Mouse (Mus musculus): Measurements from ENCODE around the gene Ufsp1. TPM values are rescaled to one million over a fixed set of nuclear protein-coding genes. Genes with fewer than 3 reads are reported as not detected.
A peak's percentile ranks its signal among the peaks of the same experiment; 100 is the strongest.

The Ufsp1 gene
- polyA plus RNA-seq, 1 experiment from 2014 or later, result 1.6 TPM

- no peak overlapping the region for H3K27ac ChIP-seq
- WGBS (ENCODE audit: missing documents), result 79% methylated on average over 9 of the region's 13 CpGs
- H3K4me3 ChIP-seq (ENCODE audit: inconsistent target), result no peak overlapping the region
- H3K36me3 ChIP-seq (ENCODE audit: inconsistent target), result no peaks in the 10 kb centered on the region
- H3K79me2 ChIP-seq (ENCODE audit: inconsistent target), result no peaks in the 10 kb centered on the region
Observed at GRCm38 (mm10) chr5:137289591-137290365, 4.7 kb upstream of the Ufsp1 start.

GRCm38 (mm10) chr5:137290677-137291076 is 3.8 kb upstream of the Ufsp1 start:
- no peak overlapping the region for H3K4me3 ChIP-seq (ENCODE audit: inconsistent target)
- H3K27ac ChIP-seq, result no peak overlapping the region
- WGBS (ENCODE audit: missing documents), result 22% methylated on average over 14 of the region's 15 CpGs
- H3K79me2 ChIP-seq (ENCODE audit: inconsistent target), result no peaks in the 10 kb centered on the region
- H3K36me3 ChIP-seq (ENCODE audit: inconsistent target), result peaks cover 4% of the 10 kb centered on the region; the same call in 1 of the 2 replicates

DNA sequence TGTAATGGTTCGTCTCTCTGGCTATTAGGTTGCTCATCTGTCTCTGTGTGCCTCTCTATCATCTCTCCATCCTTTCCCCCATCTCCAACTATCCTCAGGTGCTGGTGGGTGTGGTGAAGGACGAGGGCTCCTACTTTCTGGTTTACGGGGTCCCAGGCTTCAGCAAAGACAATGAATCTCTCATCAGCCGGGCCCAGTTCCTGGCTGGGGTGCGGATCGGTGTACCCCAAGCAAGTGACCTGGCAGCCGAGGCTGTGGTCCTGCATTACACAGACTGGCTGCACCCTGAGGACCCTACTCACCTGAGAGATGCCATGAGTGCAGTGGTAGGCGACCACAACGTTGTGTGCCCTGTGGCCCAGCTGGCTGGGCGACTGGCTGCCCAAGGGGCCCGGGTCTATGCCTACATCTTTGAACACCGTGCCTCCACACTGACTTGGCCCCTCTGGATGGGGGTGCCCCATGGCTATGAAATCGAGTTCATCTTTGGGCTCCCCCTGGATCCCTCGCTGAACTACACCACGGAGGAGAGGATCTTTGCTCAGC is 3.0 kb upstream of the Ufsp1 start:
- H3K4me3 ChIP-seq (ENCODE audit: inconsistent target), result no peak overlapping the region
- no peaks in the 10 kb centered on the region for H3K79me2 ChIP-seq (ENCODE audit: inconsistent target)
- 82% methylated on average over 12 of the region's 15 CpGs for WGBS (ENCODE audit: missing documents)
- no peak overlapping the region for H3K27ac ChIP-seq
- peaks cover 12% of the 10 kb centered on the region for H3K36me3 ChIP-seq (ENCODE audit: inconsistent target)

- 2% methylated on average over 15 of the region's 15 CpGs for WGBS (ENCODE audit: missing documents)
- Histone ChIP-seq H3K36me3 (ENCODE audit: inconsistent target) (peaks cover 30% of the 10 kb centered on the region), H3K79me2 (ENCODE audit: inconsistent target) (no peaks in the 10 kb centered on the region), H3K27ac (peak overlapping the region; percentile 82), H3K4me3 (ENCODE audit: inconsistent target) (peak overlapping the region; percentile 58)
Observed at GRCm38 (mm10) chr5:137293282-137293681, 1.1 kb upstream of the Ufsp1 start.

DNA sequence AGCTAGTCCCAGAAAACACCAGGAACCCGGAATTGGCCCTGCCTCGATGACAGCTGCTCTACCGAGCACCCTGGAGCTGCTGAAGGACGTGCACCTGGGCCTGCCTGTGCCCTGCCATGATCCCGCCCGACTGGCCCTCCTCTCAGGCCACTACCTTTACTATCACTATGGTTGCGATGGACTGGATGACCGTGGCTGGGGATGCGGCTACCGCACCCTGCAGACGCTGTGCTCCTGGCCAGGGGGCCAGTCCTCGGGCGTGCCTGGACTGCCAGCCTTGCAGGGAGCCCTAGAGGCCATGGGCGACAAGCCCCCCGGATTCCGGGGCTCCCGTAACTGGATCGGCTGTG is 290 bp downstream of the Ufsp1 start:
- peaks cover 44% of the 10 kb centered on the region for H3K36me3 ChIP-seq (ENCODE audit: inconsistent target)
- H3K79me2 ChIP-seq (ENCODE audit: inconsistent target), result no peaks in the 10 kb centered on the region
- WGBS (ENCODE audit: missing documents), result 19% methylated on average over 18 of the region's 18 CpGs
- peak overlapping the region; percentile 58 for H3K4me3 ChIP-seq (ENCODE audit: inconsistent target)
- peak overlapping the region; percentile 29; the same call in 1 of the 2 replicates for H3K27ac ChIP-seq

DNA sequence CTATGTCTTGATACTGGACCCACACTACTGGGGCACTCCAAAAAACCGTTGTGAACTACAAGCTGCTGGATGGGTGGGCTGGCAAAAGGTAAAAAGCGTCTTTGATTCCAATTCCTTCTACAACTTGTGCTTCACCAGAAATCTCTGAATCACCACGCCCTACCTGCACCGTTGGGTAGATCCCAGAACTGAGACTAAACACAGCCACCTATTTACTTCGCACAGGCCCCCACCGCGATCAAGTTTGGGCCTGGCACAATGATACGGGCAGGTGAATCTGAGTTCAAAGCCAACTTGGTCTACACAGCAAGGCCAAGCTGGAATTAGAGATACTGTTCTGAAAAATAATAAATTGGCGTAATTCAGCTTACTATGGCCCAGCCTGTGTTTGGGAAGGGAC is 867 bp downstream of the Ufsp1 start:
- 89% methylated on average over 9 of the region's 9 CpGs for WGBS (ENCODE audit: missing documents)
- Histone ChIP-seq H3K36me3 (ENCODE audit: inconsistent target) (peaks cover 50% of the 10 kb centered on the region), H3K27ac (no peak overlapping the region), H3K4me3 (ENCODE audit: inconsistent target) (no peak overlapping the region; the same call in 1 of the 2 replicates), H3K79me2 (ENCODE audit: inconsistent target) (no peaks in the 10 kb centered on the region)

DNA sequence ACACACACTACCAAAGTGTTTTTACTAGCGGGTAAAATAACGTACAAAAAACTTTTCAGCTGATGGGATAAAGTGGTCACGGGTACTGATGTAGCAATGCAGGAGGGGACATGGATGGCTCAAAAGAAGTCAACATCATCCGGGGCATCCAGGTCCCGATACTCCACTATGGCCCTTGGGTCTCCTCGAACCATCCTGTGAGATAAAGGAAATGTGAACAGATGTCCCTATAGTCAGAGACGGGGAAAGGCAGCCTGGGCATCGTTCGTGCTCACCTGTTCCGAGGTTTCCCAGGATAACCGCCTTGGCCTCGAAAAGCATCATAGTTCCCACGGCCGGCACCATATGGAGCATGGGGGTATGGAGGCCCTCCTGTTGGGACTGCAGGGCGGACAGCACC is 1.3 kb downstream of the Ufsp1 start:
- H3K36me3 ChIP-seq (ENCODE audit: inconsistent target), result peaks cover 54% of the 10 kb centered on the region
- 95% methylated on average over 15 of the region's 15 CpGs for WGBS (ENCODE audit: missing documents)
- H3K27ac ChIP-seq, result no peak overlapping the region
- no peak overlapping the region for H3K4me3 ChIP-seq (ENCODE audit: inconsistent target)
- H3K79me2 ChIP-seq (ENCODE audit: inconsistent target), result no peaks in the 10 kb centered on the region

- H3K36me3 ChIP-seq (ENCODE audit: inconsistent target), result peaks cover 64% of the 10 kb centered on the region
- 83% methylated on average over 14 of the region's 14 CpGs for WGBS (ENCODE audit: missing documents)
- peaks cover 4% of the 10 kb centered on the region; the same call in 1 of the 2 replicates for H3K79me2 ChIP-seq (ENCODE audit: inconsistent target)
- H3K27ac ChIP-seq, result no peak overlapping the region
- H3K4me3 ChIP-seq (ENCODE audit: inconsistent target), result no peak overlapping the region
Observed at GRCm38 (mm10) chr5:137297126-137297525, 2.7 kb downstream of the Ufsp1 start.

DNA sequence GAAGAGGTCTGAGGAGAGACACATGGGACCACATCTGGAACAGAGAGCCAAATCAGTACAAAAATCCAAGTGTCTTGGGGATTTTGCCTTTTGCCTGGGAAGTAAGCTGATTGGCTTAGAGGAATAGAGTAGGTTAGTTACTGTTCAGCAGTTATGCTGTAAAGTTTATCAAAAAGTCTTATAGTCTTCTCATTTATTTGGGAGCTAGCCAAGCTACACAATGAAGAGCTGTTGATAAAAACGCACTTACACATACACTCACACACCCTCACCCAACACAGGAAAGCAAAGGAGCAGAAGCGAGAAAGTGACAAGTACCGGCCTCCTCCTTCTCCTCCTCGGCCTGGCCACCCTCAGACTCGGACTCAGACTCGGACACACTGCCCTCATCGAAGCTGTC is 4.8 kb downstream of the Ufsp1 start:
- 90% methylated on average over 6 of the region's 7 CpGs for WGBS (ENCODE audit: missing documents)
- H3K4me3 ChIP-seq (ENCODE audit: inconsistent target), result no peak overlapping the region
- H3K79me2 ChIP-seq (ENCODE audit: inconsistent target), result peaks cover 25% of the 10 kb centered on the region
- H3K27ac ChIP-seq, result no peak overlapping the region
- H3K36me3 ChIP-seq (ENCODE audit: inconsistent target), result peaks cover 85% of the 10 kb centered on the region

- Histone ChIP-seq H3K4me3 (ENCODE audit: inconsistent target) (no peak overlapping the region), H3K27ac (no peak overlapping the region), H3K79me2 (ENCODE audit: inconsistent target) (peaks cover 45% of the 10 kb centered on the region), H3K36me3 (ENCODE audit: inconsistent target) (peaks cover 76% of the 10 kb centered on the region)
- WGBS (ENCODE audit: missing documents), result 94% methylated on average over 20 of the region's 21 CpGs
Observed at GRCm38 (mm10) chr5:137301253-137301652, 6.8 kb downstream of the Ufsp1 start.

DNA sequence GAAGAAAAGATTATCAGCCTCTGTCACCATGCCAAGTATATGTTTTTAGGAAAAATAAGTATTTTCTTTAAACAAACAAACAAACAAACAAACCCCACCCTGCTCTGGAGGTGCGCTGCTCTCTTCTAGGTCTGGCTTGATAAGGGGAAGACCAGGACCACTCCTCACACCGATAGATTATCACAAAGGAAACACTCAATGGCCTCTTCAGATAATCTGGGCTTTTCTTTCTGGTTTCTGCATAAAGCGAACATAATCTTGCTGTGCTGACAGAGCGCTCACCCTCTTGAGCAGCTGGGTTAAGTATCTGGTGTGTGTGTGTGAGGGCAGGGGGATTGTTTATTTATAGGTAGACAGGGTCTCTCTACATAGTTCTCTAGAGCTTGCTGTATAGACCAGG is 9.2 kb downstream of the Ufsp1 start:
- no peak overlapping the region for H3K27ac ChIP-seq
- peaks cover 53% of the 10 kb centered on the region for H3K79me2 ChIP-seq (ENCODE audit: inconsistent target)
- WGBS (ENCODE audit: missing documents), result 98% methylated on average over 4 of the region's 4 CpGs
- no peak overlapping the region for H3K4me3 ChIP-seq (ENCODE audit: inconsistent target)
- peaks cover 53% of the 10 kb centered on the region for H3K36me3 ChIP-seq (ENCODE audit: inconsistent target)

GRCm38 (mm10) chr5:137304165-137304564 is 9.7 kb downstream of the Ufsp1 start:
- no peak overlapping the region for H3K4me3 ChIP-seq (ENCODE audit: inconsistent target)
- no peak overlapping the region for H3K27ac ChIP-seq
- peaks cover 47% of the 10 kb centered on the region for H3K36me3 ChIP-seq (ENCODE audit: inconsistent target)
- peaks cover 53% of the 10 kb centered on the region for H3K79me2 ChIP-seq (ENCODE audit: inconsistent target)
- WGBS (ENCODE audit: missing documents), result 57% methylated on average over 3 of the region's 3 CpGs

DNA sequence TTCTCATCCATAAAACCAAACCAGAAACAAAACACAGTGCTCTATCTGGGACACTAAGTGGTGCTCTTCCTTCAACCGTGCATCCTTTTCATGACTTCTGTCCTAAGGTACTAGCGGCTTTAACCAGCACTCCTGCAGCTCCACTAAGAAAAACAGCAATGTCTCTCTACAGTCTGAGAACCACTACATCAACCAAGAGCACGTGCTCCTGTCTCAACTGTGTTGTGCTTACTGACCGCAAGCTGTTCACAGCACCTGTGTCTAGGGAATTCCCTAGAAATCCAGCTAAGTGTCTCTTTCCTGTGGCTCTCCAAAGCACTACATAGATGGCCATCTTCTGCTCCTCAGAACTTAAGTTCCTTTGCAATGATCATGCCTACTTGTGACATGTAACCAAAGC is 10.4 kb downstream of the Ufsp1 start:
- Histone ChIP-seq H3K36me3 (ENCODE audit: inconsistent target) (peaks cover 41% of the 10 kb centered on the region), H3K4me3 (ENCODE audit: inconsistent target) (no peak overlapping the region), H3K79me2 (ENCODE audit: inconsistent target) (peaks cover 53% of the 10 kb centered on the region), H3K27ac (no peak overlapping the region)
- WGBS (ENCODE audit: missing documents), result 73% methylated on average over 4 of the region's 4 CpGs

DNA sequence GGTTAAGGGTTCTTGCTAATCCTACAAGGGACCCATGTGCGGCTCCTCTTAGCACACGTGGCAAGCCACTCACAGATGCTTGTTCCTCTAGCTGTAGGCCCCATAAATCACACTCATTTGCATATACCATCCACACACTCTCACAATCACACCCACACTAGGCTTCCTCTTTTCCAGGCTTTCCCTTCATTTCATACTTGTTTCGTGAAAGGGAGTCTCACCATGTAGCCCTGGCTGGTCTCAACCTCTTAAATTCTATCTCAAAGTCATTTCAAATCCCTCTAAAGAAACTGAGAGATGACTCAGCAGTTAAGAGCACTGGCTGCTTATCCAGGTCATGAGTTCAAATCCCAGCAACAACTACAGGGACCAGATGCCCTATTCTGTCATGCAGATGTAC is 11.4 kb downstream of the Ufsp1 start:
- peak overlapping the region; percentile 75 for H3K27ac ChIP-seq
- peaks cover 53% of the 10 kb centered on the region for H3K79me2 ChIP-seq (ENCODE audit: inconsistent target)
- H3K4me3 ChIP-seq (ENCODE audit: inconsistent target), result peak overlapping the region; percentile 85
- 10% methylated on average over 3 of the region's 3 CpGs for WGBS (ENCODE audit: missing documents)
- peaks cover 30% of the 10 kb centered on the region for H3K36me3 ChIP-seq (ENCODE audit: inconsistent target)

DNA sequence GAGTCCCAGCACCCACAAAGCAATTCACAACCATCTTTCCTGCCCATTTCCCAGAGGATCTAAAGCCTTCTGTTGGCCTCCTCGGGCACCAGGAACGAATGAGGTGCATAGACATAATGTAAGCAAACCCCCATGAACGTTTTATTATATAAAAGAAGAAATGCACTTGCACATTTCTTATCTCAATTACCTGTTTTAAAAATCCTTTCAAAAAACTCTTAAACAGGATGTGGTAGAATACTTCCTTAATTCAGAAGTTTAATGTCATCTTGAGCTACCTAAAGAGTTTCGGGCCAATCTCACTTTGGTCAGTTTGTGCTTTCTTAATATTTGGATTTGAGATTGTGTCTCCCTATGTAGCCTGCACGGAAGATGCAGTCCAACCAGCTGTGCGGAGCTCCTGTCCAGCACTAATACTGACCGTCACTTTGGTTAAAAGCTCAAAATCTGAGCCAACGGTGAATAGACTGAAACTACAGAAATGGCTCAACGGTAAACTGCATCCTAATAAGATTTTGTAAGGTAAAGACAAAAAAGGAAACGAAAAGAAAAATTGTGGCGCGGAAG is 12.1 kb downstream of the Ufsp1 start:
- under 1% methylated on average over 12 of the region's 12 CpGs for WGBS (ENCODE audit: missing documents)
- H3K4me3 ChIP-seq (ENCODE audit: inconsistent target), result peak overlapping the region; percentile 85
- H3K36me3 ChIP-seq (ENCODE audit: inconsistent target), result peaks cover 28% of the 10 kb centered on the region

More for the DNA sequence above, 12.1 kb downstream of the Ufsp1 start:
- peaks cover 53% of the 10 kb centered on the region for H3K79me2 ChIP-seq (ENCODE audit: inconsistent target)
- H3K27ac ChIP-seq, result peak overlapping the region; percentile 75
